In the genomic region with DNA sequence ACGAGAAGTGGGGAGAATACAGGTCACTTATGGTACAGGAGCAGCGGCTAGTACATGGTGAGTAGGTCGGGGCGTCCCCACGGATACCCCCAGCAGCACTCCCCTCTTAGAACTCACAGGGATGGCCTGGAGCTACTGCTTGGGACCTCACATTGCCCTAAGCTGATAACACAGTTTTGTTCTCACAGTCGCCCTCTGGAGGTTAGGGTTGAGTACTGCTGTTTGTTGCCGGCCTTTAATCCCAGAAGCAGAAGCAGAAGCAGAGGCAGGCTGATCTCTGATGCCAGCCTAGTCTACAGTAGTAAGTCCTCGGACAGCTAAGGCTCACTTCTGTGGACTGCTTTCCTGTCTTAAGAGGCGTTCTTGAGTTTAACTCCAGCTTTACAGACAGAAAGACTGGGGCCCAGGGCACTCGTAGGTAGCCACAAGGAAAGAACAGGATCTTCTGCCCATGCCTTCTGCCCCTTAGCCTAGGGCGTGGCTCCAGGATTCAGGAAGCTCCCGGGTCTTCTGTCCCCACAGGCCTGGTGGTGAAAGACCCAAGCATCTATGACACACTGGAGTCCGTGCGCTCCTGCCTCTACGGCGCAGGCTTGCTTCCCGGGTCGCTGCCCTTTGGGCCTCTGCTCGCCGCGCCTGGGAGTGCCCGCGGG, we compare ENCODE assay signal across 7 mouse cellular contexts. TPM values are rescaled to one million over a fixed set of nuclear protein-coding genes. Genes with fewer than 3 reads are reported as not detected.
DNase-seq lines count a peak whose midpoint lies in the region; ATAC-seq and TF ChIP-seq lines count a peak whose summit lies in the region.

No protein-coding gene starts in this region.

- WGBS in intestine, postnatal 0 days = 84% methylated on average over 22 of the region's 23 CpGs

- H3K36me3 ChIP-seq in intestine, postnatal 0 days (ENCODE audit: control insufficient read depth, insufficient read depth) = peaks cover 12% of the 10 kb centered on the region; the same call in 1 of the 2 replicates

- H3K27me3 ChIP-seq in intestine, postnatal 0 days (replicated peaks; ENCODE audit: control insufficient read depth, insufficient read depth, low read length) = no peaks in the 10 kb centered on the region

- 0 out of 2 replicates have a peak, but pooled peaks have one; percentile 46 for ATAC-seq in erythroid progenitor cell, adult 5-6 weeks (replicated peaks; ENCODE audit: low FRiP score, poor library complexity, severe bottlenecking)
- no peak for ATAC-seq in intestine, postnatal 0 days

- peak overlapping the region; percentile 54; the same call in 1 of the 2 replicates for H3K27ac ChIP-seq in intestine, postnatal 0 days (ENCODE audit: low read depth, low read length)

- peak; percentile 69 for TF ChIP-seq CTCF in intestine, postnatal 0 days (IDR thresholded peaks at IDR 0.05; ENCODE audit: low read depth)

- peak; percentile 62 for DNase-seq in 416B (ENCODE audit: low read depth)
- DNase-seq in CD4-positive, CD25-positive, alpha-beta regulatory T cell, adult 2 months (ENCODE audit: low read depth, low spot score) = peak; percentile 81
- peak; percentile 62 for DNase-seq in lung, postnatal 25 days (ENCODE audit: low spot score)
- DNase-seq in testis, postnatal 14 days (ENCODE audit: low spot score) = peak; percentile 62
- no peak for DNase-seq in right cerebral cortex, postnatal 10 days (ENCODE audit: low spot score in 2 of 2)

- peak overlapping the region; percentile 30; the same call in 1 of the 2 replicates for H3K4me2 ChIP-seq in intestine, postnatal 0 days (replicated peaks; ENCODE audit: low read depth)

- H3K4me1 ChIP-seq in intestine, postnatal 0 days (replicated peaks; ENCODE audit: control insufficient read depth, insufficient read depth, low read length) = 0 out of 2 replicates have a peak, but pooled peaks cover 3% of the 10 kb centered on the region

- H3K9ac ChIP-seq in intestine, postnatal 0 days (ENCODE audit: low read depth, low read length) = no peak overlapping the region

- H3K4me3 ChIP-seq in intestine, postnatal 0 days (ENCODE audit: low read depth, low read length) = no peak overlapping the region

- H3K9me3 ChIP-seq in intestine, postnatal 0 days (ENCODE audit: control insufficient read depth) = no peaks in the 10 kb centered on the region

RNA-seq across cellular contexts. Expression of gene Grasp, which starts 7.1 kb away (rescaled TPM):
- total RNA-seq in erythroid progenitor cell, adult 5-6 weeks (2015; ENCODE audit: low replicate concordance) = not detected in 2 replicates
- not detected in 2 replicates for total RNA-seq in erythroid progenitor cell, adult 5-6 weeks (2017; ENCODE audit: low replicate concordance)
- polyA plus RNA-seq in intestine, postnatal 0 days (2015; fragmentation: Nextera tagmentation; extraction: Ambion mirVana) = 1.7 and 2.0 TPM in 2 replicates

RNA-seq across cellular contexts. Expression of gene Nr4a1, which starts 22.9 kb away (rescaled TPM):
- total RNA-seq in erythroid progenitor cell, adult 5-6 weeks (2015; ENCODE audit: low replicate concordance) = 2.9 and 5.0 TPM in 2 replicates
- 1.0 and 9.4 TPM in 2 replicates for total RNA-seq in erythroid progenitor cell, adult 5-6 weeks (2017; ENCODE audit: low replicate concordance)
- 5.9 and 10.0 TPM in 2 replicates for polyA plus RNA-seq in intestine, postnatal 0 days (2015; fragmentation: Nextera tagmentation; extraction: Ambion mirVana)

RNA-seq across cellular contexts. Expression of gene Atg101, which starts 53.0 kb away (rescaled TPM):
- total RNA-seq in erythroid progenitor cell, adult 5-6 weeks (2015; ENCODE audit: low replicate concordance) = 1.4 TPM in 1 of 2 replicates, not detected in the other
- 5.8 and 11.4 TPM in 2 replicates for total RNA-seq in erythroid progenitor cell, adult 5-6 weeks (2017; ENCODE audit: low replicate concordance)
- 46.5 and 50.9 TPM in 2 replicates for polyA plus RNA-seq in intestine, postnatal 0 days (2015; fragmentation: Nextera tagmentation; extraction: Ambion mirVana)

RNA-seq across cellular contexts. Expression of gene Acvr1b, which starts 57.3 kb away (rescaled TPM):
- 0.84 and 1.8 TPM in 2 replicates for total RNA-seq in erythroid progenitor cell, adult 5-6 weeks (2015; ENCODE audit: low replicate concordance)
- total RNA-seq in erythroid progenitor cell, adult 5-6 weeks (2017; ENCODE audit: low replicate concordance) = 1.2 and 1.4 TPM in 2 replicates
- polyA plus RNA-seq in intestine, postnatal 0 days (2015; fragmentation: Nextera tagmentation; extraction: Ambion mirVana) = 6.0 and 6.8 TPM in 2 replicates

Comparison
In these comparisons a context has a peak if more than half of its experiments do, and no peak if none do; other contexts are left out.
1. DNase-seq: peak in 416B (single experiment), CD4-positive, CD25-positive, alpha-beta regulatory T cell, adult 2 months (single experiment), lung, postnatal 25 days (single experiment) and testis, postnatal 14 days (single experiment); none in right cerebral cortex, postnatal 10 days (0 of 2).